Mouse (Mus musculus): Measurements from ENCODE around the gene Igf2r.
"Not testable (repeated sequence)": the region's sequence is repeated elsewhere in the genome, so short reads cannot be mapped to it uniquely, and the experiment has no call there.

Gene Igf2r

DNA sequence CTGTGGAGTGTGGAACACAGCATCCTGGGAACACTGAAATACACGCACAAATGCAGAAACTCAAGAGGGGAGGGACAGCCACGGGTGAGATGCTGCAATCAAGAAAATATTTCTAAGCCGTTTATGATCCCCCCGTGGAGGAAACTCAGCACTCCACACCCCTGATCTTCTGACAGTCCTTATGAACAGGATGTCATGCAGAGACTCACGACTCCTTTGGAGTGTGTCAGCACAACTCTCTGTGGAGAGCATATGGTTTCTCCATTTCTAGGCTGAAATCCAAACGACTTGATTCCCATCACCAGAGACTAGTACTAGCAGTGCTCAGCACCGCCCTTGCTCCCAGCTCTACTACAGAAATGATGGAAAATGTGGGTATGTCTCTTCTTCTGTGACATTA, 51.2 kb downstream of the Igf2r start:
- in situ Hi-C loops (cut with MboI, MseI), result no loop called here

GRCm38 (mm10) chr17:12717445-12717844, 52.0 kb downstream of the Igf2r start:
- in situ Hi-C loops (cut with MboI, MseI), result no loop called here

DNA sequence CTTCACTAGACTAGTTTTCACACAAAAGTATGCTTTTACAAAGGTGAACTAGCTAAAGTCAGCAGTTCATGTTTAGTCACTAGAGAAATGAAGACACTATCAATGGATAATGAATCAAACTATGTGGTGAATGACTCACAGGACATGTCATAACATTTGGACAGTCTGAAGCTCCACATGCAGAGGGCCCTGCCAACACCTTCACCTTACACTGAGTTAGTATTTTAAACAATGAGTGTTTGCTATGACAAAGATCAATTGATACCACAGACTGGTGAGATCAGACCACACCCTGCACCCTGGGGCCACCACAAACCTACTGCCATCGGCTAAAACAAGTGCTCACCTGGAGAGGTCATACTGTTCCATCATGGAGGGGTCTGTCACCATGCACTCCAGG, 54.4 kb downstream of the Igf2r start:
- in situ Hi-C loops (cut with MboI, MseI), result no loop called here

GRCm38 (mm10) chr17:12714080-12714561, 55.3 kb downstream of the Igf2r start:
- in situ Hi-C loops (cut with MboI, MseI), result no loop called here

DNA sequence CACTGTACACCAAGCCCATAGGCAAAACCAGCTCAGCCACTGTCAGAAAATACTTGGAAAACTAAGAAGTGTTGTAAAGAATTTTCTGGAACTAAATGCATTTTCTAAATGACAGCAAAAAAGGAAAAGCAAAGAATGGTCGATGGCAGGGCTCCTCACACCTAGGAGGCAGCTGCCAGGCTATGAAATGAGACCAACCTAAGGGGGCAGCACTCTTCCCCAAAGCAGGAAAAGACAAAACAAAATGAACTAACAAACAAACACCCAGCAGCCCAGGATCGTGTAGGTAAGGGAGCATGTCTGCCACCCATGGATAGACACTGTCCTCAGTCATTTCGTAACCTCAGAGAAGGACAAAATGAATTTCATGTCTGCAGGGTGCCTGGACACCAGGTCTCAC, 56.5 kb downstream of the Igf2r start:
- in situ Hi-C loops (cut with MboI, MseI), result no loop called here

- in situ Hi-C loops (cut with MboI, MseI), result no loop called here
These were observed 57.3 kb downstream of the Igf2r start for GRCm38 (mm10) chr17:12712191-12712590.

GRCm38 (mm10) chr17:12710976-12711375, 58.5 kb downstream of the Igf2r start:
- in situ Hi-C loops (cut with MboI, MseI), result no loop called here

DNA sequence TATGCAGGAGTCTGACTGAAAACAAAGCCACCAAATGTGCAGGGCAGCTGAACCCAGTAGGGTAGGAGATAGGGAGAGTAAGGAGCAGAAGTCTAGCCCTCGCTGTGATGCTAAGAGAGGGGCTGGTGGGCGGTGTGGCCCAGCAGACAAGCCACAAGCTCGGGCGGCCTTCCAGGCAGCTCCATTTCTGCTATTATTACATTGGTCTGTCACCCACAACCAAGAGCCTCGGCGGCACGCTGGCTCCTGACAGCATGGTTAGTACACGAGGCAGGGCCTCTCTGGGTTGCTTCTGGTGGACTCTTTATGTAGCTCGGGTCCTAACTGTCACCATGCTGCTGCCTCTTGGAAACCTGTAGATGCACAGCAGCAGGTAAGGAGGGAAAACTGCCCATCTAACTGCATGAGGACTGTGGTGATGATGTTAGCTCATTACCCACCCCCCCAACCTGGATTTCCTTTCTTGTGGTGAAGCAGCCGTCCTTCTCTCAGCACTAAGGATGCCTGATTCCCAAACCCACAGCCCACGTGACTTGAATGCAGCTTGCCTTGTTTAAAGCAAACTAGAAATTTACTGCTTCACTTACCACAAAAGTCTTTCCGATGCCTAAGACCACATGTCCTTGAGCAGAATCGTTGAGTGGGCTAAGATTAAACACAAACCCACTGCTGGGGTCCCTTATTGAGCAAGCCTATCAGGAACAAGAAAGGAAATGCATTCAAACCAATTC, 59.2 kb downstream of the Igf2r start:
- in situ Hi-C loops (cut with MboI, MseI), result no loop called here

- in situ Hi-C loops (cut with MboI, MseI), result no loop called here
These were observed 61.1 kb downstream of the Igf2r start for GRCm38 (mm10) chr17:12708398-12708797.

DNA sequence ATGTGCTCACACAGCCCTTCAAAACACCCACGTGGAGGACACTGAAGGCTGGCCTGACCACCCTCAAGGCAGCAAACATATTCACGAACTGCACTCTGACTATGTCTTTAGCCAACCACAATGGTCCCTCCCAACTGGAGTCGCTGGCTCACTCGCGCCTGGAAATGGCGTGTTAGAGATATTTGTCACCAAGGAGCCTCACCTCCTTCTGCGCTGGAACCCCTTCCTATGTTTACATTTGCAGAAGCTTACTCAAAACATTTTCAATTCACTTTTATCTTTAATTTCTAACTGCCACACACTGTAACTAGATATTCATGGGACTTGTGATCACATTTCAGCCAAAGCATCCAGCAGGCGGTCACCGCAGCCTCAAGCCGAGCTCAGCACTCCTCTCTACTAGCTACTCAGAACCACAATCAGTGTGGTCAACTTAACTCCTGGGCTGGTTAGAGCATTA, 62.8 kb downstream of the Igf2r start:
- in situ Hi-C loops (cut with MboI, MseI), result no loop called here

DNA sequence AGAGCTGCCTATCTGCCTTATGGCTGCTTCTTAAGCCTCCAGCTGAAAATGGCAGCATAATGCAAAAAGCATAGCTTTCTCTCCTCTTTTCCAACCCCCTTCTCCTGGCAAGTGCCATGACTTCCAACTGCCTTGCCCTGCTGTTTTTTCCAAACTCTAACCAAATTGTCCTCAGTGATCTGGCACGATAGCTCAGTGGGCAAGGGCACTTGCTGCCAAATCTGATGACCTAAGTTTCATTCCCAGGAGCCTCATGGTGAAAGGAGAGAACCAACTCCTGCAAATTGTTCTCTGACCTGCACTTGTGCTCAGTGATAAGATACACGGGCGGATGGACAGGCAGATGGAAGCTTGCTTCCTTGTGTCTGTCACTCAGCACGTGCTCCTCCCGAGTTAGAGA, 66.6 kb downstream of the Igf2r start:
- in situ Hi-C loops (cut with MboI, MseI), result no loop called here

GRCm38 (mm10) chr17:12700373-12700772, 69.1 kb downstream of the Igf2r start:
- in situ Hi-C loops (cut with MboI, MseI), result no loop called here

DNA sequence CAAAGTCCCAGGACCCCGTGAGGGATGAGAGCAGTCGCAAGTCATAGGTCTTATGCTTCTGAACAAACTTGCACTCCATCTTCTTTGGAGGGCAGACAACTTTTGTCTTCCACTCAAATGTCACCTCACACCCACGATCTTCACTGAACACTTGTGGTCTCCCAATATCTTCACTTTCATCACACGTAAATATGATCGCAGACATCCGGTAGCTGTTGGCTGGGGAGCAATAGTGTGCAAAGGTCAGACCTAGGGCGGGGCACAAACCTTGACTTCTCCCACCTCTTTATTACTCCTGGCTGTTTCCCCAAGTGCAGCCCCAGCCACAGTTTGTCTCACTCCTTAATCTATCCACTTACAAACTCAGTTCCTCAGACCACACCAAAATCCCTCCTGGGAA, 77.6 kb downstream of the Igf2r start:
- in situ Hi-C loops (cut with MboI, MseI), result loop anchor here (5.0 kb wide), 1 partner anchor 45 kb away; no protein-coding TSS in a partner anchor

DNA sequence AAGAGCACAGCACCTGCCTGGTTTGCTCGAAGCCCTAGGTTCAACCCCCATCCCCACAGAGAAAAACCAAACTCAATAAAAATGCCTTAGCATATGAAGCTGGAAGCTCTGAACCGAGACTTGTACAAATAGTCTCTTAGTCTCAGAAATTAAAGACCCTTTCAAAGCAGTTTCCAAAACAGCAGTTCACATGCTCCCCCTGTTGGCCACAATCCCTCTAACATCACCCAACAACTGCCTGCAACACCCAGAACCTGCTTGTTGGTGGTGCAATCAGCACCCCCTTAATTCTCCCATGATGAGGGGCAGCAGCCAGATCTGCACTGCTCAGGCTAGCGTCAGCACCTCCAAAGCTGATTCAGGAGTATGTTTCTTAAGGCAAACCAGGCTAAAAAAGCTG, 79.9 kb downstream of the Igf2r start:
- in situ Hi-C loops (cut with MboI, MseI), result no loop called here

GRCm38 (mm10) chr17:12688427-12689110, 80.9 kb downstream of the Igf2r start:
- in situ Hi-C loops (cut with MboI, MseI), result no loop called here

DNA sequence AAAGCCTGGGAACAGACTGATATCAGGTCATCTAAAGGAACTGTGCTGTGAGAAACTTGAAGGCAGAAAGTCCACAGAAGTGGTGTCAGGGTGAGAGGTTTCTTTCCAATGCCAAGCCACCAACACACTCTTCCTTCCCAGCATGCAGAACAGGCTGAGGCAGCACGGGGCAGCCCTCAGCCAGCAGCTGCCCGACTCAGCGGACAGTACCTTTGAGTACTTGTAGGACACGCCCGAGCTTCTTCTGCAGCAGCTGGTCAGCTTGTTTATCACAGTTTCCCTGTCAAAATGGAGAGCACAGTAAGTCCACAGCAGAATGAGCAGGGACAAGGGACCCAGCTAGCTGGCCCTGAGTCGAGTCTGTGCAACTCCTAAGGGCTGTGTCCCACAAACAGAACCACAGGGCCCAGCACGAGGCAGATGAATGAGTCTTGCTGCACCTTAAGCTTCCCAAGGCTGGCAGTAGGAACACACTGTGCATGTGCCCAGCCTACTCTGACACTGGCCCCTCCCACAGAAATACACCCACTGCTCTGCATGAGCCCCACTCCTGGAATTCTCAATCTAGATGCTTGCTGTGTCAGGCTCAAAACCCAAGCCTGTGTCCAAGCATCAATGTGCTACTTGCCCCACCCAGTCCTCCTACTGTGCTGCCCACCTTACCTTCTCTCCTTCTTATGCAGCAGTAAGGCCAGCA, 84.4 kb downstream of the Igf2r start:
- in situ Hi-C loops (cut with MboI, MseI), result no loop called here

- in situ Hi-C loops (cut with MboI, MseI), result no loop called here
These were observed 85.1 kb downstream of the Igf2r start for GRCm38 (mm10) chr17:12684412-12684811.

GRCm38 (mm10) chr17:12683582-12683981, 85.9 kb downstream of the Igf2r start:
- in situ Hi-C loops (cut with MboI, MseI), result no loop called here

- in situ Hi-C loops (cut with MboI, MseI), result no loop called here
These were observed 91.2 kb downstream of the Igf2r start for GRCm38 (mm10) chr17:12678261-12678660.

- in situ Hi-C loops (cut with MboI, MseI), result no loop called here
These were observed 92.3 kb downstream of the Igf2r start for GRCm38 (mm10) chr17:12677139-12677538.

GRCm38 (mm10) chr17:12675646-12676045, 93.8 kb downstream of the Igf2r start, which contains the start of gene Slc22a1:
Gene Slc22a1, minus strand, starts transcription at chr17:12675829.
- in situ Hi-C loops (cut with MboI, MseI), result no loop called here

DNA sequence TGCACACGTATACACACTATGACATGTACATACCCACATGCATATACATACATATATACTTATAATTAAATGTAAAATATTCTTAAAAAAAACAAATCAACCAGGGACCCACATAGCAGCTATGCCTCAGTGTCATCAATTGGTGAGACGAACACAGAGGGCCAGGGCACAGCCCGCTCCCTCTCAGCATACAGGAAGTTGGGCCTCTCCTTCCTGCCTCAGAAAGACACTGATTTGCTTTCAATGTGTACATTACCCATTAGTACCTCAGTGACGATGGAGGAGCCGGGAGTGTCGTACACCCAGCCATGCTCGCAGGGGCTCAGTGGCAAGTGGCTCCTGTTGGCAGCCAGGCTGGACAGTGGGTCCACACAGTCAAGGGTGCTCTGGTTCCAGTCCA, 94.5 kb downstream of the Igf2r start:
- in situ Hi-C loops (cut with MboI, MseI), result not testable (repeated sequence)

Data from T-helper 2 cell (primary cell).